Mouse (Mus musculus): ENCODE results near the gene H2-Eb2.

DNA sequence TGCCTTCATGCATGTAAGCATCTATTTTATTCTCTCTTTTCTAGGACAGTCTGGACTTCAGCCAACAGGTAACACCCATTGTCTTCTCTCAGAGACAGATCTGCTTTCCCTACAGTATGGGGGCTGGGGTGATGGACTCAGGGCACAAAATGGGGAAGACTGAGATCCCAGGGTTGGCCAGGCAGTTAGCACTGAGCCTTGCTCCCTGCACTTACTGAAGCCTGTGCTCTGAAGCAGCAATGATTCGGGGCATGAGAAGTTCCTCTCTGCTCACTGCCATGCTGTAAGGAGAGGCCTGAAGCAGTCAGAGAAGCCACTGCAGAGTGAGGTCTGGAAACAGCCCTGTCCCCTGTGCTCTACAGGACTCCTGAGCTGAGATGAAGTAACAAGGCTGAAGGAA lies 10.0 kb upstream of the H2-Eb2 start:
- TF ChIP-seq POLR2A (IDR thresholded peaks at IDR 0.05; ENCODE audit: insufficient read depth, low read depth, low read length) (no peak), CTCF (IDR thresholded peaks at IDR 0.05; ENCODE audit: insufficient read depth, low read depth, low read length) (no peak)

All from olfactory bulb, adult 2 months (tissue).